Mouse (Mus musculus): ENCODE measurements around the gene Ehd1. TPM values are rescaled to one million over a fixed set of nuclear protein-coding genes. Genes with fewer than 3 reads are reported as not detected.
A peak's percentile ranks its signal among the peaks of the same experiment; 100 is the strongest.

The Ehd1 gene
- total and polyA plus RNA-seq, 3 experiments = 65.9 to 105 TPM; not detected in 1

GRCm38 (mm10) chr19:6285226-6285625 lies 8.7 kb downstream of the Ehd1 start:
- Histone ChIP-seq H3K27ac (ENCODE audit: control insufficient read depth, low read depth, low read length) (peak overlapping the region; percentile 98), H3K27me3 (ENCODE audit: control insufficient read depth in 1 of 2, insufficient read depth in 2 of 2, low read length in 2 of 2) (no peaks in the 10 kb centered on the region), H3K9me3 (replicated peaks; ENCODE audit: insufficient read depth, low read length) (no peaks in the 10 kb centered on the region), H3K4me1 (ENCODE audit: control insufficient read depth in 1 of 2, insufficient read depth in 2 of 2, low read length in 2 of 2) (peaks cover 27 to 37% of the 10 kb centered on the region in 2 experiments), H3K9ac (ENCODE audit: control insufficient read depth, low read depth, low read length, poor library complexity, severe bottlenecking) (peak overlapping the region; percentile 73), H3K4me3 (ENCODE audit: control insufficient read depth in 1 of 2, insufficient read depth in 1 of 2, low read depth in 2 of 2, low read length in 2 of 2) (peak overlapping the region in 1 of 2 experiments; percentile 33; a peak in 2 of 4 replicates), H3K79me2 (ENCODE audit: control insufficient read depth, insufficient read depth, low read length, poor library complexity) (peaks cover 9% of the 10 kb centered on the region), H3K36me3 (ENCODE audit: control insufficient read depth in 1 of 2, insufficient read depth in 2 of 2, low read length in 2 of 2) (peaks cover 17 to 35% of the 10 kb centered on the region in 2 experiments)
- DNase-seq (ENCODE audit: low read depth, low spot score) = no peak
- TF ChIP-seq ELF1 (IDR thresholded peaks at IDR 0.05; ENCODE audit: low read depth, low read length) = no peak
- TF ChIP-seq JUND (IDR thresholded peaks at IDR 0.05; ENCODE audit: low read depth, low read length) = no peak
- no peak for TF ChIP-seq CHD1 (IDR thresholded peaks at IDR 0.05; ENCODE audit: low read depth, low read length)
- TF ChIP-seq EP300 (IDR thresholded peaks at IDR 0.05; ENCODE audit: low read depth in 1 of 2, low read length in 2 of 2) = no peak
- TF ChIP-seq NELFE (IDR thresholded peaks at IDR 0.05; ENCODE audit: low read depth, low read length) = no peak
- no peak for TF ChIP-seq GABPA (IDR thresholded peaks at IDR 0.05; ENCODE audit: low read depth, low read length)
- no peak for TF ChIP-seq MEF2A (IDR thresholded peaks at IDR 0.05; ENCODE audit: extremely low read depth, insufficient replicate concordance, low read depth, low read length, poor library complexity, severe bottlenecking)
- no peak for TF ChIP-seq MAX (IDR thresholded peaks at IDR 0.05; ENCODE audit: low read length)
- TF ChIP-seq NRF1 (IDR thresholded peaks at IDR 0.05; ENCODE audit: insufficient read depth, low read depth, low read length, poor library complexity, severe bottlenecking) = no peak
- no peak for TF ChIP-seq POLR2AphosphoS2 (IDR thresholded peaks at IDR 0.05; ENCODE audit: low read length)
- TF ChIP-seq RAD21 (IDR thresholded peaks at IDR 0.05; ENCODE audit: low read depth, low read length) = no peak
- TF ChIP-seq CHD2 (IDR thresholded peaks at IDR 0.05; ENCODE audit: low read length) = no peak
- TF ChIP-seq E2F4 (IDR thresholded peaks at IDR 0.05; ENCODE audit: borderline replicate concordance, low read depth, low read length) = no peak
- TF ChIP-seq MYC (IDR thresholded peaks at IDR 0.05; ENCODE audit: low read depth, low read length) = no peak
- TF ChIP-seq MYB (IDR thresholded peaks at IDR 0.05; ENCODE audit: low read depth, low read length) = no peak

- peak overlapping the region; percentile 98 for H3K27ac ChIP-seq (ENCODE audit: control insufficient read depth, low read depth, low read length)
- no peak for DNase-seq (ENCODE audit: low read depth, low spot score)
- H3K4me3 ChIP-seq (ENCODE audit: control insufficient read depth in 1 of 2, insufficient read depth in 1 of 2, low read depth in 2 of 2, low read length in 2 of 2) = no peak overlapping the region
- peaks cover 4% of the 10 kb centered on the region for H3K79me2 ChIP-seq (ENCODE audit: control insufficient read depth, insufficient read depth, low read length, poor library complexity)
- H3K9ac ChIP-seq (ENCODE audit: control insufficient read depth, low read depth, low read length, poor library complexity, severe bottlenecking) = peak overlapping the region; percentile 73; the same call in 1 of the 2 replicates
- peaks cover 17 to 34% of the 10 kb centered on the region in 2 experiments for H3K36me3 ChIP-seq (ENCODE audit: control insufficient read depth in 1 of 2, insufficient read depth in 2 of 2, low read length in 2 of 2)
- H3K9me3 ChIP-seq (replicated peaks; ENCODE audit: insufficient read depth, low read length) = no peaks in the 10 kb centered on the region
- no peaks in the 10 kb centered on the region for H3K27me3 ChIP-seq (ENCODE audit: control insufficient read depth in 1 of 2, insufficient read depth in 2 of 2, low read length in 2 of 2)
- H3K4me1 ChIP-seq (ENCODE audit: control insufficient read depth in 1 of 2, insufficient read depth in 2 of 2, low read length in 2 of 2) = peaks cover 27 to 35% of the 10 kb centered on the region in 2 experiments
- TF ChIP-seq TAL1 (IDR thresholded peaks at IDR 0.05; ENCODE audit: low read length) = peak; percentile 71
- 0 out of 2 replicates have a peak, but pooled peaks have one; percentile 13 for TF ChIP-seq BHLHE40 (IDR thresholded peaks at IDR 0.05; ENCODE audit: borderline replicate concordance, low read depth, low read length)
- TF ChIP-seq EP300 (IDR thresholded peaks at IDR 0.05; ENCODE audit: low read depth in 1 of 2, low read length in 2 of 2) = 0 out of 4 replicates have a peak, but pooled peaks of 1 of the 2 experiments have one; percentile 23
- TF ChIP-seq TCF12 (IDR thresholded peaks at IDR 0.05; ENCODE audit: low read depth, low read length) = peak; percentile 58
- TF ChIP-seq POLR2AphosphoS2 (IDR thresholded peaks at IDR 0.05; ENCODE audit: low read length) = no peak
- TF ChIP-seq USF1 (IDR thresholded peaks at IDR 0.05; ENCODE audit: low read depth, low read length) = 0 out of 2 replicates have a peak, but pooled peaks have one; percentile 2
- no peak for TF ChIP-seq SIN3A (IDR thresholded peaks at IDR 0.05; ENCODE audit: low read length)
These were observed 9.3 kb downstream of the Ehd1 start for GRCm38 (mm10) chr19:6285632-6286433.
